Mouse (Mus musculus) heart, embryonic 16.5 days (tissue): ENCODE measurements around the gene Rapgef4. TPM values are rescaled to one million over a fixed set of nuclear protein-coding genes. Genes with fewer than 3 reads are reported as not detected.

Experiments
- ATAC-seq: fragments of 200-750 bp; cut with Nextera tagmentation; replicated peaks from 2 replicates; pipeline ENCODE4 v1.8.0; 2017; ENCODE audit warnings: moderate number of reproducible peaks; ENCODE audit not compliant: insufficient read depth, low FRiP score; ENCODE audit errors: extremely low read depth
- H3K27ac ChIP-seq: fragments of 300-500 bp; sonication (generic); 2 replicates; pipeline ENCODE4 v1.5.1; 2014; ENCODE audit warnings: mild to moderate bottlenecking, low read length, control low read depth, moderate library complexity
- H3K27me3 ChIP-seq: fragments of 300-500 bp; sonication (generic); 2 replicates; pipeline ENCODE4 v1.6.1; 2014; ENCODE audit warnings: low read length, mixed read lengths; ENCODE audit not compliant: control insufficient read depth, insufficient read depth
- H3K36me3 ChIP-seq: fragments of 300-500 bp; sonication (generic); 2 replicates; pipeline ENCODE4 v1.6.1; 2014; ENCODE audit not compliant: control insufficient read depth, insufficient read depth
- H3K4me1 ChIP-seq: fragments of 300-500 bp; sonication (generic); 2 replicates; pipeline ENCODE4 v1.6.1; 2014; ENCODE audit warnings: low read length, mixed read lengths; ENCODE audit not compliant: control insufficient read depth, insufficient read depth
- H3K4me2 ChIP-seq: fragments of 300-500 bp; sonication (generic); 2 replicates; pipeline ENCODE4 v1.6.1; 2014; ENCODE audit warnings: low read depth, mild to moderate bottlenecking, control low read depth, low read length
- H3K4me3 ChIP-seq: fragments of 300-500 bp; sonication (generic); 2 replicates; pipeline ENCODE4 v1.5.1; 2014; ENCODE audit warnings: mild to moderate bottlenecking, control low read depth, low read length
- H3K9ac ChIP-seq: fragments of 300-500 bp; sonication (generic); 2 replicates; pipeline ENCODE4 v1.6.1; 2014; ENCODE audit warnings: low read length, control low read depth
- H3K9me3 ChIP-seq: fragments of 300-500 bp; sonication (generic); replicated peaks from 2 replicates; pipeline ENCODE4 v1.6.1; 2016; ENCODE audit warnings: low read length; ENCODE audit not compliant: control insufficient read depth
- WGBS: fragments of 180-500 bp; shearing (Covaris S2); extraction: QIAGEN DNeasy Blood & Tissue Kit; methylation state at CpG from one replicate; pipeline ENCODE4 v1.1.7; 2014; 5-methylcytosine and 5-hydroxymethylcytosine counted together
- polyA plus RNA-seq: library from polyadenylated mRNA; unstranded; fragments of >200 nt; fragmentation: Nextera tagmentation; extraction: Ambion mirVana; gene quantifications from 2 replicates; pipeline ENCODE4 v1.2.1, GENCODE M21; 2015

Gene Rapgef4
- polyA plus RNA-seq, 1 experiment from 2014 or later = 4.1 TPM

- H3K4me3 ChIP-seq = no peak overlapping the region
- H3K9me3 ChIP-seq = no peaks in the 10 kb centered on the region
- H3K27ac ChIP-seq = no peak overlapping the region
- H3K4me1 ChIP-seq = no peaks in the 10 kb centered on the region; the same call in 1 of the 2 replicates
- no peaks in the 10 kb centered on the region for H3K27me3 ChIP-seq
- H3K36me3 ChIP-seq = no peaks in the 10 kb centered on the region
- ATAC-seq = no peak
- no peak overlapping the region for H3K9ac ChIP-seq
- 91% methylated on average over 1 of the region's 1 CpGs for WGBS
- no peak overlapping the region for H3K4me2 ChIP-seq
These were observed 279.7 kb downstream of the Rapgef4 start for GRCm38 (mm10) chr2:72260704-72261103.

- Histone ChIP-seq H3K36me3 (no peaks in the 10 kb centered on the region; the same call in 1 of the 2 replicates), H3K27ac (no peak overlapping the region), H3K4me2 (no peak overlapping the region), H3K4me1 (no peaks in the 10 kb centered on the region), H3K4me3 (no peak overlapping the region), H3K9ac (no peak overlapping the region), H3K9me3 (peaks cover 5% of the 10 kb centered on the region), H3K27me3 (no peaks in the 10 kb centered on the region)
- no peak for ATAC-seq
- 72% methylated on average over 6 of the region's 6 CpGs for WGBS
These were observed 281.9 kb downstream of the Rapgef4 start for GRCm38 (mm10) chr2:72262814-72263480.

GRCm38 (mm10) chr2:72267390-72267789, 286.4 kb downstream of the Rapgef4 start:
- peaks cover 7% of the 10 kb centered on the region for H3K4me1 ChIP-seq
- no peak overlapping the region for H3K4me3 ChIP-seq
- H3K9ac ChIP-seq = no peak overlapping the region
- no peaks in the 10 kb centered on the region; the same call in 1 of the 2 replicates for H3K36me3 ChIP-seq
- 84% methylated on average over 6 of the region's 6 CpGs for WGBS
- H3K27me3 ChIP-seq = no peaks in the 10 kb centered on the region
- no peak overlapping the region for H3K4me2 ChIP-seq
- H3K9me3 ChIP-seq = peaks cover 5% of the 10 kb centered on the region
- no peak for ATAC-seq
- H3K27ac ChIP-seq = no peak overlapping the region

DNA sequence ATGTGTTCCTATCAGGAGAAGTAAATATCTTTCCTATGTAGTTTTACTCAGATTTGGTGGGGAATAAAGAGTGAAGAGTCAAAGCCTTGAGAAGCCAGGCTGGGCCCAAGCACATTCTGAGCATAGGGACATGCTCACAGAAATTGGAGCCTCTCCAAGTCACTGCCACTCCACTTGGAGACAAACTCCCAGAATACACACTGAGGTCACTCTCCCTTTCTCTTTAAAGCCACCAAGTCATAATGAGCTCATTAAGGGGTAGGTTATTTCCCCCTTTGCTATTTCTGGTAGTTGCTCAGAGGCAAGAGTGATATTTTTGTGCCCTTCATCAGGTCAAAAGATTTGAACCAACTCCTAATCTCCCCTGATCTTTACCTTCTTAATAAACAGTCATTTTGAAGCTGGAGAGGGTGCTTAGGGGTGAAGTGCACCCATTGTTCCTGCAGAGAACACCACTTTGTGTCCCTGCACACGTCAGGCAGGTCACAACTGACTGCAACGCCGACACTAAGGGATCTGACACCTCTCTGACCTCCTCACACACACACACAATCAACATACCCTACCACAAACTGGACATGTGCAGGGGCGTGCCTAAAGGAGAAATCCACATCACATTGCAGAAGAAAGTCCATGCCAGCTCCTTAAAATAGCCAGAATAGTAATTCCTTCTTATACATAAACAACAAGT, 288.8 kb downstream of the Rapgef4 start:
- Histone ChIP-seq H3K27me3 (no peaks in the 10 kb centered on the region), H3K27ac (peak overlapping the region; percentile 98), H3K9me3 (peaks cover 5% of the 10 kb centered on the region), H3K4me1 (peaks cover 7% of the 10 kb centered on the region), H3K9ac (peak overlapping the region; percentile 47), H3K36me3 (no peaks in the 10 kb centered on the region; the same call in 1 of the 2 replicates), H3K4me3 (peak overlapping the region; percentile 7; the same call in 1 of the 2 replicates), H3K4me2 (peak overlapping the region; percentile 54)
- ATAC-seq = peak; percentile 95
- WGBS = 42% methylated on average over 4 of the region's 4 CpGs

GRCm38 (mm10) chr2:72278247-72278873, 297.3 kb downstream of the Rapgef4 start:
- WGBS = 76% methylated on average over 4 of the region's 4 CpGs
- Histone ChIP-seq H3K36me3 (no peaks in the 10 kb centered on the region), H3K4me3 (no peak overlapping the region), H3K27me3 (no peaks in the 10 kb centered on the region), H3K9ac (no peak overlapping the region), H3K27ac (no peak overlapping the region), H3K9me3 (no peaks in the 10 kb centered on the region), H3K4me1 (peaks cover 6% of the 10 kb centered on the region; the same call in 1 of the 2 replicates), H3K4me2 (no peak overlapping the region)
- ATAC-seq = no peak

- H3K9ac ChIP-seq = no peak overlapping the region
- no peak for ATAC-seq
- H3K27ac ChIP-seq = no peak overlapping the region
- no peak overlapping the region for H3K4me3 ChIP-seq
- peaks cover 19% of the 10 kb centered on the region for H3K4me1 ChIP-seq
- 92% methylated on average over 5 of the region's 5 CpGs for WGBS
- no peaks in the 10 kb centered on the region for H3K9me3 ChIP-seq
- H3K27me3 ChIP-seq = no peaks in the 10 kb centered on the region
- no peaks in the 10 kb centered on the region for H3K36me3 ChIP-seq
- no peak overlapping the region for H3K4me2 ChIP-seq
These were observed 299.5 kb downstream of the Rapgef4 start for GRCm38 (mm10) chr2:72280524-72280923.

GRCm38 (mm10) chr2:72281971-72282370, 300.9 kb downstream of the Rapgef4 start:
- H3K27me3 ChIP-seq = no peaks in the 10 kb centered on the region
- no peaks in the 10 kb centered on the region for H3K36me3 ChIP-seq
- no peak for ATAC-seq
- no peak overlapping the region for H3K27ac ChIP-seq
- no peaks in the 10 kb centered on the region for H3K9me3 ChIP-seq
- no peak overlapping the region for H3K9ac ChIP-seq
- H3K4me2 ChIP-seq = no peak overlapping the region
- H3K4me3 ChIP-seq = no peak overlapping the region
- H3K4me1 ChIP-seq = peaks cover 19% of the 10 kb centered on the region
- WGBS = 88% methylated on average over 14 of the region's 14 CpGs

DNA sequence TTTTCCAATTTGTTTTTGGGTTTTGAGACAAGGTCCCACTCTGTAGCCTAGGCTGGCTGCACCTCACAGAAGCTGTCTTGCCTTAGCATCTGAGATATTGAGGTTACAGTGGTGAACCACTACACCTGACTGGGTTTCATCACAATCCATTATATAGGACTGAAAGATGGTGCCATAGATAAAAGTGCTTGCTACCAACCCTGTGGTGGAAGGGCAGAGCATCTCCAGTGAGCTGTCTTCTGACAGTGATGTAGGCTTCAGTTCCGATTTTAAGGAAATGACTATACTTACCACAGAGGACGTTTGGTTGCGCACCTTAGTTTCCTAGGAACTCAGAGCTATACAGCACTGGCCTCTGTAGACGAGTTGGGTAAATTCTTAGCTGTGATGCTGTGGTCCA, 301.7 kb downstream of the Rapgef4 start:
- peak overlapping the region; percentile 30; the same call in 1 of the 2 replicates for H3K27ac ChIP-seq
- H3K9me3 ChIP-seq = no peaks in the 10 kb centered on the region
- WGBS = 68% methylated on average over 4 of the region's 4 CpGs
- H3K36me3 ChIP-seq = no peaks in the 10 kb centered on the region
- no peaks in the 10 kb centered on the region for H3K27me3 ChIP-seq
- H3K9ac ChIP-seq = no peak overlapping the region
- ATAC-seq = no peak
- peaks cover 26% of the 10 kb centered on the region for H3K4me1 ChIP-seq
- H3K4me2 ChIP-seq = no peak overlapping the region
- H3K4me3 ChIP-seq = no peak overlapping the region

DNA sequence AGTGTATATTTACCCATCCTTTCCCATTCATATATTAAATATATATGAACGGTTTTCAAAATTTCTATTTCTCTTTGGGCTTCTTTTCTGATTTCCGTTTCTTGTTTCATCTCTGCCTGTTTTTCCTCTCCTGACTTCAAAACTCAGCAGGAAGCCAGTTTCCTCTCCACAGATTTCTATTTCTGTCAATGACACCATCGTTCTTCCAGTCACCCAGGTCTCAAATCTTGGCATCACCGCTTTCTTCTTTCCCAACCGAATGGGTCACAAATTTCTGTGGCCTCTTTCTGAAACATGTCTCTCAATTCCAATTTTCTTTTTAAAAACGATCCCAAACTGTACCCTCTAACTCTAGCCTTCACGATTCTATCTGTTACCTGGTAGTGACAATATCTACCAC, 303.6 kb downstream of the Rapgef4 start:
- Histone ChIP-seq H3K4me3 (peak overlapping the region; percentile 89), H3K9ac (peak overlapping the region; percentile 98), H3K27me3 (no peaks in the 10 kb centered on the region), H3K4me1 (peaks cover 40% of the 10 kb centered on the region), H3K27ac (peak overlapping the region; percentile 94), H3K4me2 (peak overlapping the region; percentile 59), H3K36me3 (no peaks in the 10 kb centered on the region), H3K9me3 (no peaks in the 10 kb centered on the region)
- 39% methylated on average over 7 of the region's 7 CpGs for WGBS
- ATAC-seq = no peak
